Mouse (Mus musculus): Measurements from ENCODE around the gene Tbx2. TPM values are rescaled to one million over a fixed set of nuclear protein-coding genes. Genes with fewer than 3 reads are reported as not detected.
A peak's percentile ranks its signal among the peaks of the same experiment; 100 is the strongest.

Gene Tbx2
- polyA plus RNA-seq, 1 experiment from 2014 or later, result 8.1 TPM

DNA sequence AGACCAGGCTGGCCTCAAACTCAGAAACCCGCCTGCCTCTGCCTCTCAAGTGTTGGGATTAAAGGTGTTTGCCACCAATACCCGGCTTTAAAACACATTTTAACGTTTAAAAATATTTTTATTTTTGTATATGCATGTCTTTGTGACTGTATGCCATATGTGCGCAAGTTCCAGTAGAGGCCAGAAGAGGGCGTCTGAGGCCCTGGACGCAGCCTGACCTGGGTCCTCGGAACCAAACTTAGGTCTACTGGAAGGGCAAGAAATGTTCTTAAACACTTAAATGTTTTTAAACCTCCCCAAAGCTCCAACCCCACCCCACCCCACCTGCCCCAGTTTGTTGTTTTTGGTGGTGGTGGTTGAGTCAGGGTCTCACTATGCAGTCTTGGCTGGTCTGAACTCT lies 32.0 kb downstream of the Tbx2 start:
- no peaks in the 10 kb centered on the region for H3K9me3 ChIP-seq (replicated peaks)
- H3K36me3 ChIP-seq, result no peaks in the 10 kb centered on the region
- ATAC-seq (ENCODE audit: insufficient number of reproducible peaks, low FRiP score, low TSS enrichment, low read depth), result no peak
- H3K4me1 ChIP-seq, result no peaks in the 10 kb centered on the region
- 35% methylated on average over 7 of the region's 7 CpGs for WGBS
- H3K27ac ChIP-seq (replicated peaks), result no peak overlapping the region
- H3K27me3 ChIP-seq, result no peaks in the 10 kb centered on the region
- no peak overlapping the region for H3K4me3 ChIP-seq (replicated peaks)
- H3K4me2 ChIP-seq (replicated peaks), result no peak overlapping the region
- no peak overlapping the region for H3K9ac ChIP-seq

DNA sequence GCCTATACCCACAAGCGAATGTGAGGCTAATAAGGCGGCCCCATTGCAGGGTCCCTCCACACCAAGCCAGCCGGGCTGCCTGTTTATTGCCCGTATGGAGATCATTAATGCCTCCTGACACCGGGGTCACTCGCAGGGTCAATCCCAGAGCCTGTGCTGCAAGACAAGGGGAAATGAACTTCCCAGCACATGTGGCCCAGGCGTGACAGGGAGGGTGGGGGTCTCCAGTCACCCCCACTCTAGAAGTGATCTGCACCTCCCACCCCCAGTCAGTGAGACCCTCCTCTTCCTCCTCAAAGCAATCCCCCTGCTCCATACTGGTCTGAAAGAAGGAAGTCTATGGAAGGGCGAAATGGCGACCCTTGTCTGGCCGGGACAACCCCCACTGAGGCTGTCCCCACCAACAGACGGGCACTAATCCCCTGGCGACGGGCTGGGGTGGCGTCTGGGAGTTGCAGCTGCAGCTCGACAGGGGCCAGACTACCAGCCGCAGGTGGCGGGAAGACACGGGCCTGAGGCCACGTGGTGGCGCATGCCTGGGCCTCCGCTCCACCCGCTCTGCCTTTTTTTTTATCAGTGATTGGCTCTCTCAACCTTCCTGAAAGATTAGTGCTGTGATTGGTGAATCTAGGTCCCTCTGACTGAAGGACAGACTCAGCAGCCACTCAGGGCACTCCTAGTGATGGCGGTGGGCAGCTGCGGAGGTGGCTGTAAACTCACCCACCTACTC lies 43.9 kb downstream of the Tbx2 start:
- WGBS, result 48% methylated on average over 24 of the region's 24 CpGs
- Histone ChIP-seq H3K36me3 (no peaks in the 10 kb centered on the region), H3K27ac (replicated peaks) (no peak overlapping the region), H3K4me3 (replicated peaks) (no peak overlapping the region), H3K4me2 (replicated peaks) (no peak overlapping the region), H3K9ac (no peak overlapping the region), H3K27me3 (peaks cover 10% of the 10 kb centered on the region; the same call in 1 of the 2 replicates), H3K9me3 (replicated peaks) (no peaks in the 10 kb centered on the region), H3K4me1 (no peaks in the 10 kb centered on the region)
- no peak for ATAC-seq (ENCODE audit: insufficient number of reproducible peaks, low FRiP score, low TSS enrichment, low read depth)

DNA sequence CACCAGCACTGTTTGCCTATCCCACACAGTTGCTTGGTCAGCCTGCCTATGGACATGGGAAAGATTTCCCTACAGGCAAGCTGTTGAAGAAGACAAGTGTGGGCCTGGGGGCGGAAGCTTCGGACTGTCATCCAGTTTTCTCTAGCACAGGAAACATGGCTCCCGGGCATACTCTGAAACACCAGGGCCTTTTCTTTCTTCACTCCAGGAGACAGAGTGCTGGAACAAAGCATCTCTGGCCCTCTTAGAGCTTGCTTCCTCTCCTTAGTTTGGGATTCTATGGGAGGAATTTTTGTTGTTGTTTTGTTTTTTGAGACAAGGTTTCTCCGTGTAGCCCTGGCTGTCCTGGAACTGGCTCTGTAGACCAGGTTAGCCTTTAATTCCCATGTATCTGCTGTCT lies 52.1 kb downstream of the Tbx2 start:
- H3K27ac ChIP-seq (replicated peaks), result no peak overlapping the region
- no peak overlapping the region for H3K4me3 ChIP-seq (replicated peaks)
- no peak overlapping the region for H3K9ac ChIP-seq
- WGBS, result 44% methylated on average over 4 of the region's 4 CpGs
- no peaks in the 10 kb centered on the region for H3K9me3 ChIP-seq (replicated peaks)
- H3K36me3 ChIP-seq, result no peaks in the 10 kb centered on the region
- peaks cover 12% of the 10 kb centered on the region for H3K4me1 ChIP-seq
- H3K4me2 ChIP-seq (replicated peaks), result no peak overlapping the region
- no peak for ATAC-seq (ENCODE audit: insufficient number of reproducible peaks, low FRiP score, low TSS enrichment, low read depth)
- H3K27me3 ChIP-seq, result peaks cover 62% of the 10 kb centered on the region

DNA sequence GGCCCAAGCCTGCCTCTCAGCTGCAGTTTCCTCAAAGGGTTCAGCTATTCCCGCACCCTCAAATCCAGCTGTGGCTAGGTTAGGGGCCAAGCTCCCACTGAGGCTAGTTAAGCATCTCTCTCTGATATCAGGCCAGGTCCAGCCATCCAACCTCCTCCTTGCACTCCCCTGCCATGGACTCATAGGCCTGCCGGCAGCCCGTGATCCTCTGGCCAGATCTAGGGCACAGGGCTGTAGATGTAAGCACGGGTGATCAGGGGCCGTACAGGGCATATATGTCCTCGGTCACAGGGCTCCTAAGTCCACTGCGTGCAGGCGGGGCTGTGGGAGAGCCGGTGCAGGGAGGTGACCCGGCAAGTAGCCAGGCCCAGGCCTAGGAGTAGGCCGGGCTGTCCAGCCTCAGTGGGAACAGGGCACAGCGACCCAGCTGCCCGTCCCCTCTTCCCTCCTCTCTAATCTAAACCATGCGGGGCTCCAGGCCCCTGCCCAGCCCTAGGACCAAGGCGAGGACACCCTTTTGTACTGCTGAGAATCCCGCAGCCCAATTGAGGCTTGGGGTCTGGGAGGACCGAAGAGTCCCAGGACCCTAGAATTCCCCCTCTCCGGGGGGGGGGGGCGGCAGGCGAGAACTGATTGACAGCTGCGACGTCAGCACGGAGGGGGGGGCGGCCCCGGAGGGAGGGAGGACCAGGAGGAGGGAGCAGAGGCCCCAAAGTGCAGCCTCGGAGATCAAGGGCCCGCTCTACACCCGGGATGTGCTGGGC lies 53.5 kb downstream of the Tbx2 start, which contains the start of gene Tbx4:
TSS of gene Tbx4 (plus strand) at position 758 of the 764 bp plus-strand sequence.
- 29% methylated on average over 24 of the region's 28 CpGs for WGBS
- Histone ChIP-seq H3K36me3 (no peaks in the 10 kb centered on the region), H3K4me1 (peaks cover 22% of the 10 kb centered on the region), H3K27me3 (peaks cover 69% of the 10 kb centered on the region), H3K27ac (replicated peaks) (no peak within 1 kb of the TSS), H3K9me3 (replicated peaks) (no peaks in the 10 kb centered on the region), H3K4me3 (replicated peaks) (no peak within 1 kb of the TSS), H3K9ac (no peak within 1 kb of the TSS), H3K4me2 (replicated peaks) (no peak within 1 kb of the TSS)
- no peak for ATAC-seq (ENCODE audit: insufficient number of reproducible peaks, low FRiP score, low TSS enrichment, low read depth)

DNA sequence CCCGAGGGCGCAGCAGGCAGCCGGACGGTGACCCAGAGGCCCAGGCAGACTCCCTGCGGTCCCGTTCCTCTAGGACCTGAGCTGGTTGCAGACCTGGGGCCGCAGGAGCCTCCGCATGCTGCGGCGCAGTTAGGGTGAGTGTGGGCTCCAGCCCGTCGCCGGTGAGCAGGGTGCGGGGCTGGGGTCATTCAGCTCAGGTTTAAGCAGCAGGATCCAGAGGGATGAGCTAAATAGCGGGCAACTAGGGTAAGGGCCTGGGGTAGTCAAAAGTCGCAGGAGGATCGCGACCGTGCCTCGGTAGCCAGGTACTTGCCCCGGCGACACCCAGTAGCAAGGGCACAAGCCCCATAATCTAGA lies 54.1 kb downstream of the Tbx2 start:
- Histone ChIP-seq H3K27me3 (peaks cover 71% of the 10 kb centered on the region), H3K4me1 (peaks cover 26% of the 10 kb centered on the region), H3K9ac (no peak overlapping the region), H3K4me2 (replicated peaks) (no peak overlapping the region), H3K27ac (replicated peaks) (no peak overlapping the region), H3K36me3 (no peaks in the 10 kb centered on the region), H3K9me3 (replicated peaks) (no peaks in the 10 kb centered on the region), H3K4me3 (replicated peaks) (no peak overlapping the region)
- WGBS, result 7% methylated on average over 22 of the region's 22 CpGs
- no peak for ATAC-seq (ENCODE audit: insufficient number of reproducible peaks, low FRiP score, low TSS enrichment, low read depth)

DNA sequence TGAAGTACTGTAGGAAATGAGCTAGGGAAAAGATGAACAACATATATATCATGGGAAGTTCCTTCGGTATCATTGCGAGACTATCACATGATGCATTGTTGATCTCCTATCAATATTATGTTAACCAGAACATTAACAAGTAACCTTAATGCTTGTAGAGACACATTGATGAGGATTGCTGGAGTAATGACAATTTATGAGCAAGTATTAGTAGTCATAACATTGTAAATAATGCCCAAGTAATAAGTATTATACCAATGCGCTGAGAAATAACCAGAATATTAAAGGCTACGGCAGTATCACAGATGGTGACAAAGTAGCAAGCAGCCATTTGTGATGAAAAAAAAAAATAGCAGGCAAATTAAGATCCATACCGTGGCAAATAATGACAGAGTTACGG lies 54.9 kb downstream of the Tbx2 start:
- no peaks in the 10 kb centered on the region for H3K9me3 ChIP-seq (replicated peaks)
- no peak overlapping the region for H3K4me2 ChIP-seq (replicated peaks)
- no peak overlapping the region for H3K9ac ChIP-seq
- H3K36me3 ChIP-seq, result no peaks in the 10 kb centered on the region
- no peak overlapping the region for H3K27ac ChIP-seq (replicated peaks)
- H3K4me3 ChIP-seq (replicated peaks), result no peak overlapping the region
- 20% methylated on average over 6 of the region's 6 CpGs for WGBS
- peaks cover 26% of the 10 kb centered on the region for H3K4me1 ChIP-seq
- H3K27me3 ChIP-seq, result peaks cover 77% of the 10 kb centered on the region
- no peak for ATAC-seq (ENCODE audit: insufficient number of reproducible peaks, low FRiP score, low TSS enrichment, low read depth)

DNA sequence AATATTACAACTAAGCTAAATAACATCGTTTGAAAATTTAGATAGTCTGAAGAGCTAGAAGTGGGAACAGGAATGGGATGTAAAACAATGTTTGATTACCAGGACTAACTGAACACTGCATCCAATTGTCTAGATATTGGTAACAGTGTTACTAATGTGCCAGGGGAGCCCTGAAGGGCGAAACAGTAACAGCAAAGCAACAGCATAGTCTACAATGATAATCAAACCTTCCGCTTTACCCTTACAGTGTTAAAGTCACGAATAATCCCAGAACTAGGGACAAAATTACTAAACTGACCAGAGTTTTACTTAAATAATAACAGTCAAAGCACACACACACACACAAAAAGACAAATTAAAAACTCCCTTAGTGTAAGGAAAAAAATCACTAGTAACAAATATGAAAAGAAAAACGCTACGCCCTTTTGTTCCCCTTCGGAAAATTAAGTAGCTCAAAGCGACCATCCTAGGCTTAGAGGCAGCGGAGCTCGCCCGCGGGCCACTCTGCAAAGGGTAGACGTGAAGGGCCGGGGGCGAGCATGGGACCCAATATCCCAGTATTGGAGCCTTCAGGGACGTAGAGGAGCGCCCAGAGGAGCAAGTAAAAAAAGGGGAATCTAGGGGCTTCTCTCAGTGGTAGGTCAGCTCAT lies 55.6 kb downstream of the Tbx2 start:
- H3K4me2 ChIP-seq (replicated peaks), result no peak overlapping the region
- H3K4me1 ChIP-seq, result peaks cover 26% of the 10 kb centered on the region
- H3K27me3 ChIP-seq, result peaks cover 82% of the 10 kb centered on the region
- no peak for ATAC-seq (ENCODE audit: insufficient number of reproducible peaks, low FRiP score, low TSS enrichment, low read depth)
- no peaks in the 10 kb centered on the region for H3K9me3 ChIP-seq (replicated peaks)
- 0 out of 2 replicates have a peak overlapping the region, but pooled peaks have one; percentile 3 for H3K4me3 ChIP-seq (replicated peaks)
- WGBS, result 4% methylated on average over 17 of the region's 17 CpGs
- H3K27ac ChIP-seq (replicated peaks), result no peak overlapping the region
- no peak overlapping the region for H3K9ac ChIP-seq
- H3K36me3 ChIP-seq, result no peaks in the 10 kb centered on the region

DNA sequence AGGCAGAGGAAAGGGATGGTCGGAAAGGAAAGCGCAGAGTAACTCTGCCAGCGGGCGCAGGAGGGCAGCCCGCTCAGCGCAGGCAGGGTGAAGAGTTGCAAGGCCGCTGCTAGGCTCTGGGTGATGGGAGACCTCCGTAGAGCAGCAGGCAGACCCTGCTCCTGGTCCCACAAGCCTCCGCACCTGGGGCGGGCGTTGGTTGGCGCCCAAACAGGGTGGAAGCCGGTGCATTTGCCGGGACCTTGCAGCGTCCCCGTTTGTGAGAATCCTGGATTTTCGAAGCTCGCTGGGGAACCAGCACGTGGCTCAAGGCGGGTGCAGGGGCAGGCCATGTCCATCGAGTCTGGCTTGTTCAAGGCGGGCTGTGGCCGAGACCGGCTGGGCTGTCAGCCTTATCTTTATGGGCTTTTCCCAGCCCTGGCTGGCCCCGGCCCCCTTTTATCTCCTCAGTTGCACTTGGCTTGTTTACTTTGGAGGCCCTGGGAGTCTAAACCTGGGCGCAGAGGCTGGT lies 56.2 kb downstream of the Tbx2 start:
- Histone ChIP-seq H3K9ac (no peak overlapping the region), H3K36me3 (no peaks in the 10 kb centered on the region), H3K27ac (replicated peaks) (no peak overlapping the region), H3K4me2 (replicated peaks) (no peak overlapping the region), H3K4me1 (peaks cover 26% of the 10 kb centered on the region), H3K27me3 (peaks cover 84% of the 10 kb centered on the region), H3K4me3 (replicated peaks) (peak overlapping the region; percentile 3; the same call in 1 of the 2 replicates), H3K9me3 (replicated peaks) (no peaks in the 10 kb centered on the region)
- ATAC-seq (ENCODE audit: insufficient number of reproducible peaks, low FRiP score, low TSS enrichment, low read depth), result no peak
- WGBS, result 14% methylated on average over 26 of the region's 26 CpGs

DNA sequence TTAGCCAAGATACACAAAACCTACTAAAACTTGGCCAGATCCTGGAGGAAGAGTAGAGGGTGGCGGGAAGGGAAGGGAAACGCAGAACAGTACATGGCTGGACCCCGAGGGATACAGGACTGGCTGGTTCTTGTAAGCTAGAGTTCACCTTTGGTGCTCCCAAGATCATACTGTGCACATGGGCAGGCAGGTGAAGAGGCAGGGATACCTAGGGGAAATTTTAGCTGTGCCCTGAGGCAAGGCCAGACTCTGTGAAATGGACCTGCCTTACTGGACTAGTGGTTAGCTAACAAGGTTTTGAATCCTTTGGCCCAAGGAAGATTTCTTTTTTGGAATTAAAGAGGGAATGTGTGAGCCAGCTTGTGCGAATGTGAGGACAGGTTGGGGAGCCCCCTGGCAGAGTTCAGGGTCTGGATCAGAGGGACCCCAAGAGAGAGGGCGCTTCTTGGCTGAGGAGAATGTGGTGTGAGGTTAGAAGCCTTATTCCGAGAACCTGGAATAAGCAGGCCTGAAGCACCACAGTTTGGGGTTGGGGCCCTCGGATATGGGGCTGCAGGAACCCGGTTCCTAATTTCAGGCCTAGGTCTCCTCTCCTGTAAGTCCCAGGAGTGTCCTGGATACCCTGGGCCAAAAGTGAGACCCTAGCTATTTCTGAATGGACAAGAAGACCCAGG lies 56.8 kb downstream of the Tbx2 start:
- ATAC-seq (ENCODE audit: insufficient number of reproducible peaks, low FRiP score, low TSS enrichment, low read depth), result no peak
- Histone ChIP-seq H3K27ac (replicated peaks) (no peak overlapping the region), H3K9ac (no peak overlapping the region)

DNA sequence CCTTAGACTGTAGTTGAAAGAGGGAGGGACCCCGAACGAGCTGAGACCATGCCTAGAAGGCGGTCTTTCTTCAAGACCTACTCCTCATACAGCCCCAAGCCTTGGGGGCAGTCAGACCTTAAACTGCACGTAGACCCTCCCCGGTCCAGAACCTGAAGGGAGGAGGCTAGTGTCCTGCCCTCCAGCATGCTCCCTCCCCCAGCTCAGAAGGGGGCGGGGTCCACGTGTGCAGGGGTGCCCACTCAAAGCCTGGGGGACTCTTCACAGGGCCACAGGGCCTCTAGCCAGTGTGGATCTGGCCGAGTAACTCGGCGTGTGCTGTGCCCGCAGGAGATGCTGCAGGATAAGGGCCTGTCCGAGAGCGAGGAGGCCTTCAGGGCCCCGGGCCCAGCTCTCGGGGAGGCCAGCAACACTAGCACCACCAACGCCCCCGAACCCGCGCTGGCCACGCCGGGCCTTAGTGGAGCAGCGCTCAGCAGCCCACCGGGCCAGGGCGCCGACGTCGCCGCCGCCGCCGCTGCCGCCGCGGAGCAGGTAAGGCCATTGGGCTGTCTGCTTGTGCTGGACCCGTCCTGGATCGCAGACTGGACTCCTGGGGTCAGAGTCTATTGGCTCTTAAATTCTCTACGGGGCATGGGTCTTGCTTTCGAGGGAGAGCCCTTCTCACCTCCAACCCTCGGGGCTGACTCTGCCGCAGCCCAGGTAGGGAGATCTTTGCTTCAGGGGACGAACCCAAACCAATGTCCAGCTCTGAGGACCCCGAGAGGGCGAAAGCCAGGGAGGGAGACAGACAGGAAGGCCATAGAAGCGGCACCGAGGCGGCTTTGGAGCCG lies 57.6 kb downstream of the Tbx2 start:
- no peak overlapping the region for H3K27ac ChIP-seq (replicated peaks)
- no peaks in the 10 kb centered on the region for H3K9me3 ChIP-seq (replicated peaks)
- no peaks in the 10 kb centered on the region for H3K36me3 ChIP-seq
- H3K9ac ChIP-seq, result no peak overlapping the region
- H3K4me3 ChIP-seq (replicated peaks), result no peak overlapping the region
- peaks cover 88% of the 10 kb centered on the region for H3K27me3 ChIP-seq
- peaks cover 31% of the 10 kb centered on the region for H3K4me1 ChIP-seq
- no peak overlapping the region for H3K4me2 ChIP-seq (replicated peaks)
- no peak for ATAC-seq (ENCODE audit: insufficient number of reproducible peaks, low FRiP score, low TSS enrichment, low read depth)
- 8% methylated on average over 47 of the region's 47 CpGs for WGBS

More for the DNA sequence above, 56.8 kb downstream of the Tbx2 start:
- Histone ChIP-seq H3K36me3 (no peaks in the 10 kb centered on the region), H3K9me3 (replicated peaks) (no peaks in the 10 kb centered on the region), H3K4me1 (peaks cover 26% of the 10 kb centered on the region), H3K4me3 (replicated peaks) (no peak overlapping the region), H3K4me2 (replicated peaks) (no peak overlapping the region), H3K27me3 (peaks cover 88% of the 10 kb centered on the region)
- whole genome bisulfite sequencing, result 58% methylated on average over 8 of the region's 8 CpGs
